Mouse (Mus musculus) stomach, postnatal 0 days (tissue): ENCODE measurements around the gene Sacm1l. TPM values are rescaled to one million over a fixed set of nuclear protein-coding genes. Genes with fewer than 3 reads are reported as not detected.

ENCODE experiments used
- ATAC-seq: fragments of 200-750 bp; cut with Nextera tagmentation; 2 replicates; pipeline ENCODE4 v1.8.0; 2017; ENCODE audit not compliant: low FRiP score, low TSS enrichment
- DNase-seq: peaks from one replicate; pipeline ENCODE4 v3.0.0-alpha.2; 2016; ENCODE audit warnings: low spot score
- H3K27ac ChIP-seq: fragments of 300-500 bp; sonication (generic); replicated peaks from 2 replicates; pipeline ENCODE4 v1.5.1; 2014; ENCODE audit warnings: mild to moderate bottlenecking, control low read depth
- H3K27me3 ChIP-seq: fragments of 300-500 bp; sonication (generic); 2 replicates; pipeline ENCODE4 v1.6.1; 2014; ENCODE audit warnings: low read length; ENCODE audit not compliant: control insufficient read depth, insufficient read depth
- H3K36me3 ChIP-seq: fragments of 300-500 bp; sonication (generic); 2 replicates; pipeline ENCODE4 v1.6.1; 2014; ENCODE audit warnings: low read length, mixed read lengths; ENCODE audit not compliant: control insufficient read depth, insufficient read depth
- H3K4me1 ChIP-seq: fragments of 300-500 bp; sonication (generic); replicated peaks from 2 replicates; pipeline ENCODE4 v1.6.1; 2014; ENCODE audit warnings: antibody characterized with exemption; ENCODE audit not compliant: control insufficient read depth, insufficient read depth
- H3K4me2 ChIP-seq: fragments of 300-500 bp; sonication (generic); replicated peaks from 2 replicates; pipeline ENCODE4 v1.6.1; 2014; ENCODE audit warnings: low read depth, mild to moderate bottlenecking, control low read depth, moderate library complexity
- H3K4me3 ChIP-seq: fragments of 300-500 bp; sonication (generic); 2 replicates; pipeline ENCODE4 v1.5.1; 2014; ENCODE audit warnings: low read depth, low read length, control low read depth
- H3K9ac ChIP-seq: fragments of 300-500 bp; sonication (generic); 2 replicates; pipeline ENCODE4 v1.6.1; 2014; ENCODE audit warnings: mild to moderate bottlenecking, low read length, control low read depth, mixed read lengths
- H3K9me3 ChIP-seq: fragments of 300-500 bp; sonication (generic); 2 replicates; pipeline ENCODE4 v1.6.1; 2016; ENCODE audit warnings: low read length; ENCODE audit not compliant: control insufficient read depth
- CTCF ChIP-seq: IDR thresholded peaks from 2 replicates; pipeline ENCODE4 v1.5.1; 2016; ENCODE audit warnings: antibody characterized with exemption, low read depth, mild to moderate bottlenecking, moderate library complexity
- EP300 ChIP-seq: optimal IDR thresholded peaks from 2 replicates; pipeline ENCODE3; 2016; ENCODE audit warnings: antibody characterized with exemption
- WGBS: fragments of 180-500 bp; shearing (Covaris S2); extraction: QIAGEN DNeasy Blood & Tissue Kit; methylation state at CpG from one replicate; pipeline ENCODE4 v1.1.7; 2014; 5-methylcytosine and 5-hydroxymethylcytosine counted together
- polyA plus RNA-seq: library from polyadenylated mRNA; unstranded; fragments of >200 nt; fragmentation: Nextera tagmentation; extraction: Ambion mirVana; gene quantifications from 2 replicates; pipeline ENCODE4 v1.2.1, GENCODE M21; 2015

The Sacm1l gene
- polyA plus RNA-seq, 1 experiment from 2014 or later: 33.6 TPM

DNA sequence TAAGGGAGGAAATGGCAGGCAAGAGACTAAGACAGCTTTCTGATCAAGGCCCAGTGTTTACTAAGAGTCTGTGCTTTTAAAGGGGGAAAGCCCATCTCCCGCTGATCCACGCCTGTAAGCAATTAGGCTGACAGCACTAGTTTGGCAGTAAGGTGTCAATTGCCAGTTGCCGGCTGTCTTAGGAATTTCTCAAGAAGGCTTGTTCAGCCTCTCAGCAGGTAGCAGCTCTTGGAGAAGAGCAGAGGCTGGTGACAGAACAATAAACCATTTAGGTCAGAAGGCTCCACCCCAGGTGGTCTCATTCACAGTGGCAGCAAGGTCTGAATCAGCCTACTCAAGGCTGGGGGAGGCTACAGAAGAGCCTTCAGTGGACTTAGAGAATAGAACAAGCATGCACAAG, 25.0 kb downstream of the Sacm1l start:
- TF ChIP-seq CTCF (no peak), EP300 (no peak)
- no peak for ATAC-seq
- Histone ChIP-seq H3K4me1 (no peaks in the 10 kb centered on the region), H3K9me3 (no peaks in the 10 kb centered on the region), H3K9ac (no peak overlapping the region), H3K4me2 (no peak overlapping the region), H3K36me3 (peaks cover 16% of the 10 kb centered on the region), H3K27me3 (no peaks in the 10 kb centered on the region), H3K4me3 (no peak overlapping the region), H3K27ac (no peak overlapping the region)
- DNase-seq: no peak
- 70% methylated on average over 3 of the region's 3 CpGs for WGBS

- ATAC-seq (no peak), DNase-seq (no peak)
- no peak overlapping the region for H3K9ac ChIP-seq
- no peak for TF ChIP-seq CTCF
- no peak for TF ChIP-seq EP300
- no peak overlapping the region for H3K4me3 ChIP-seq
- H3K36me3 ChIP-seq: peaks cover 4% of the 10 kb centered on the region; the same call in 1 of the 2 replicates
- no peak overlapping the region for H3K27ac ChIP-seq
- H3K4me1 ChIP-seq: no peaks in the 10 kb centered on the region
- 67% methylated on average over 10 of the region's 10 CpGs for WGBS
- no peaks in the 10 kb centered on the region for H3K27me3 ChIP-seq
- no peaks in the 10 kb centered on the region for H3K9me3 ChIP-seq
- no peak overlapping the region for H3K4me2 ChIP-seq
Observed at GRCm38 (mm10) chr9:123577360-123578192, 48.0 kb downstream of the Sacm1l start.

- H3K4me2 ChIP-seq: no peak overlapping the region
- no peaks in the 10 kb centered on the region for H3K4me1 ChIP-seq
- H3K4me3 ChIP-seq: no peak overlapping the region
- no peak overlapping the region for H3K27ac ChIP-seq
- no peak for TF ChIP-seq EP300
- TF ChIP-seq CTCF: no peak
- 68% methylated on average over 7 of the region's 7 CpGs for WGBS
- no peaks in the 10 kb centered on the region for H3K9me3 ChIP-seq
- no peak overlapping the region for H3K9ac ChIP-seq
- peak; percentile 38; the same call in 1 of the 2 replicates for ATAC-seq
- no peak for DNase-seq
- no peaks in the 10 kb centered on the region for H3K27me3 ChIP-seq
- H3K36me3 ChIP-seq: peaks cover 10% of the 10 kb centered on the region; the same call in 1 of the 2 replicates
Observed at GRCm38 (mm10) chr9:123589240-123589910, 59.8 kb downstream of the Sacm1l start.

GRCm38 (mm10) chr9:123595194-123595593, 65.6 kb downstream of the Sacm1l start:
- no peak for ATAC-seq
- DNase-seq: no peak
- H3K27me3 ChIP-seq: no peaks in the 10 kb centered on the region
- WGBS: 91% methylated on average over 4 of the region's 4 CpGs
- H3K36me3 ChIP-seq: no peaks in the 10 kb centered on the region
- no peak for TF ChIP-seq CTCF
- no peak for TF ChIP-seq EP300
- no peak overlapping the region for H3K4me2 ChIP-seq
- no peak overlapping the region for H3K9ac ChIP-seq
- H3K9me3 ChIP-seq: no peaks in the 10 kb centered on the region
- H3K27ac ChIP-seq: no peak overlapping the region
- H3K4me3 ChIP-seq: no peak overlapping the region
- H3K4me1 ChIP-seq: no peaks in the 10 kb centered on the region

DNA sequence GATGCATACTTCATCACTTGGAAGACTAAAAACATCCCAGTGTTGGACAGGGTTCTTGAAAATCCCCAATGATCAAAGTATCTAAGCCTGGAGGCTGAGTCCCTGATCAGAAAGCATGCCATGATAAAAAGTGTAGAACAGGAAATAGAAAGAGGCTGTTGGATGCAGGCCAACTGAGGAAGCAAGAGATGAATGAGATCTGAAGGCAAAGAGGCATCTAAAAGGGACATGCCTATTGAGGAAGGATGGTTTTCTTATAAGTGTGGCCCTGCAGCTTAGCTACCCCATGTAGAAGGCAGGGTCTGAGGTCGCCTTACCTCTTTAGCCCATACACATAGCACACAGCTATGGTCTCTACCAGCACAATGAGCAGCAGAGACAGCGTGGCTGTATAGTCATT, 67.4 kb downstream of the Sacm1l start:
- no peak for DNase-seq
- no peak for ATAC-seq
- H3K36me3 ChIP-seq: no peaks in the 10 kb centered on the region
- H3K27me3 ChIP-seq: no peaks in the 10 kb centered on the region
- H3K4me1 ChIP-seq: no peaks in the 10 kb centered on the region
- no peak overlapping the region for H3K9ac ChIP-seq
- H3K27ac ChIP-seq: no peak overlapping the region
- no peak for TF ChIP-seq CTCF
- TF ChIP-seq EP300: no peak
- WGBS: 98% methylated on average over 2 of the region's 2 CpGs
- H3K4me3 ChIP-seq: no peak overlapping the region
- H3K4me2 ChIP-seq: no peak overlapping the region
- H3K9me3 ChIP-seq: no peaks in the 10 kb centered on the region

- Histone ChIP-seq H3K27ac (no peak overlapping the region), H3K36me3 (no peaks in the 10 kb centered on the region), H3K4me2 (no peak overlapping the region), H3K4me3 (no peak overlapping the region), H3K9ac (no peak overlapping the region), H3K27me3 (no peaks in the 10 kb centered on the region), H3K4me1 (no peaks in the 10 kb centered on the region), H3K9me3 (no peaks in the 10 kb centered on the region)
- no peak for ATAC-seq
- whole genome bisulfite sequencing: 89% methylated on average over 2 of the region's 2 CpGs
- DNase-seq: no peak
- TF ChIP-seq EP300 (no peak), CTCF (no peak)
Observed at GRCm38 (mm10) chr9:123597376-123597775, 67.8 kb downstream of the Sacm1l start.
